Comparison of ENCODE assay signal across 12 mouse cellular contexts in the genomic region with DNA sequence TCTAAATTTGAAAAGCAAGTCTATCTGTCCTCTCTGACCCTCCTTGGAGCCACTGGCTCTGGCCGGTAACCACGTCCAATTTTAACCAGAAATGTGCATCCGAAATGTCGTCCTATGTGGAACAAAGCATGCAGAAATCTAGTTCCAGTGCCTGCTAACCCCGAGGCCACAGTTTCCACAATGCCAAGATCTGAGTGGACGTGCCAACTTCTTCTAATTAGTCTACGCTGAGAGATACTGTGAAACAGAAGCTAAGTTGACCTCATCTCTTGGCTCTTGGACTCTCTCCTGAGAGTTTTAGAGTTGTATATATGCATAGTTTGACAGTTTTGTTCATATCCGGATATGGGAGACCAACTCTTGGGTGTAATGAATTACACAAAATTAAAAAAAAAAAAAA.
"Had no signal": no experiment of that assay in that cellular context is flagged by ENCODE, and none has a peak within 500 bp of the region (broad histone marks: within the 10 kb centered on the region; RNA-seq: fewer than 3 reads in every experiment).

No protein-coding gene starts in this region.

- H3K9ac ChIP-seq: liver, embryonic 13.5 days; midbrain, embryonic 15.5 days; neural tube, embryonic 13.5 days had no signal

- DNase-seq: kidney, postnatal 14 days; kidney, postnatal 4 days; liver, embryonic 13.5 days; lung, adult 2 months; lung, postnatal 14 days; lung, postnatal 4 days; thymus, adult 18-20 months; thymus, postnatal 36 days had no signal

- H3K4me1 ChIP-seq: liver, embryonic 13.5 days; midbrain, embryonic 15.5 days; neural tube, embryonic 13.5 days had no signal

- H3K27me3 ChIP-seq: liver, embryonic 13.5 days; midbrain, embryonic 15.5 days; neural tube, embryonic 13.5 days had no signal

- H3K4me3 ChIP-seq: liver, embryonic 13.5 days; midbrain, embryonic 15.5 days; myocyte; neural tube, embryonic 13.5 days had no signal

- H3K36me3 ChIP-seq: liver, embryonic 13.5 days; midbrain, embryonic 15.5 days; neural tube, embryonic 13.5 days had no signal

- ATAC-seq: midbrain, embryonic 15.5 days had no signal

- H3K4me2 ChIP-seq: liver, embryonic 13.5 days; midbrain, embryonic 11.5 days; midbrain, embryonic 15.5 days; neural tube, embryonic 13.5 days had no signal

- H3K27ac ChIP-seq: liver, embryonic 13.5 days; midbrain, embryonic 15.5 days; neural tube, embryonic 13.5 days had no signal

- H3K9me3 ChIP-seq: liver, embryonic 13.5 days; midbrain, embryonic 15.5 days; neural tube, embryonic 13.5 days had no signal
